ENCODE assay signal across 15 mouse cellular contexts in the genomic region with DNA sequence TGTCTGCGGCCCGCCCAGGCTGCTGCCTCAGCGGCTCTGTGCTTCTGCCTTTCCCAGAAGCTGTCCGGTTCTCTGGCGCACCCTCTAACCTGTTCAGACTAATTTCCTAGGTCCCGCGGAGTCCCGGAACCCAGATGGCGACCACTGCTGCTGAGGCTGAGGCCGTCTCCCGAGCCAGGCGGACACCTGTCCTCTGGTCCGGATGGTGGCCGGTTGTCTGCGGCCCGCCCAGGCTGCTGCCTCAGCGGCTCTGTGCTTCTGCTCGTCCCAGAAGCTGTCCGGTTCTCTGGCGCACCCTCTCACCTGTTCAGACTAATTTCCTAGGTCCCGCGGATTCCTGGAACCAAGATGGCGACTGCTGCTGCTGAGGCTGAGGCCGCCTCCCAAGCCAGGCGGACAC. TPM values are rescaled to one million over a fixed set of nuclear protein-coding genes. Genes with fewer than 3 reads are reported as not detected.
DNase-seq lines count a peak whose midpoint lies in the region; TF ChIP-seq lines count a peak whose summit lies in the region.
"Not testable (repeated sequence)": the region's sequence is repeated elsewhere in the genome, so short reads cannot be mapped to it uniquely, and the experiment has no call there.
"Had no signal": no experiment of that assay in that cellular context is flagged by ENCODE, and none has a peak within 500 bp of the region (broad histone marks: within the 10 kb centered on the region; RNA-seq: fewer than 3 reads in every experiment).

No protein-coding gene starts in this region.

- not testable (repeated sequence) for H3K4me3 ChIP-seq in cerebellum, adult 2 months (replicated peaks; ENCODE audit: insufficient read depth, low read depth, low read length); gastrocnemius, adult 2 months

- intact Hi-C loops in gastrocnemius, adult 2 months (cut with DNase I): not testable (repeated sequence)

- not testable (repeated sequence) for H3K27me3 ChIP-seq in cerebellum, adult 2 months (ENCODE audit: control insufficient read depth, insufficient read depth, low read length)

- WGBS in cerebellum, adult 2 months: 96% methylated on average over 23 of the region's 25 CpGs

- not testable (repeated sequence) for TF ChIP-seq POLR2A in cerebellum, adult 2 months (IDR thresholded peaks at IDR 0.05; ENCODE audit: borderline replicate concordance, insufficient read depth, low read length)

- H3K27ac ChIP-seq in cerebellum, adult 2 months (ENCODE audit: insufficient read depth, low read length); gastrocnemius, adult 2 months: not testable (repeated sequence)

- not testable (repeated sequence) for TF ChIP-seq CTCF in cerebellum, adult 2 months (IDR thresholded peaks at IDR 0.05; ENCODE audit: borderline replicate concordance, insufficient read depth, low read depth, low read length); gastrocnemius, adult 2 months (IDR thresholded peaks at IDR 0.05)

- H3K4me1 ChIP-seq in cerebellum, adult 2 months (ENCODE audit: control insufficient read depth, insufficient read depth, low read length): not testable (repeated sequence)

- peak; percentile 10 to 21 for DNase-seq in cerebellum, adult 2 months
- peak; percentile 17 for DNase-seq in gastrocnemius, adult 2 months
- DNase-seq in kidney, adult 11 months: peak; percentile 11
- peak; percentile 3 to 13 for DNase-seq in layer of hippocampus, postnatal 36 days
- DNase-seq in lung, postnatal 14 days: peak; percentile 0
- DNase-seq in right cerebral cortex, postnatal 25 days: peak; percentile 5
- DNase-seq in thymus, postnatal 14 days: peak; percentile 3

RNA-seq across cellular contexts. Expression of gene Gm10340, which starts 17.7 kb away (rescaled TPM):
- not detected in 2 replicates for polyA plus RNA-seq in cerebellum, adult 2 months (2012; rRNA removed)
- total RNA-seq in gastrocnemius, adult 2 months (2021): not detected
- under 1 TPM in 1 of 2 experiments, not detected in 1; 0.63 TPM for total RNA-seq in layer of hippocampus, postnatal 36 days (2021)
- polyA plus RNA-seq: embryonic facial prominence, embryonic 14.5 days; forebrain, embryonic 13.5 days; hindbrain, embryonic 11.5 days; intestine, embryonic 16.5 days; liver, embryonic 11.5 days; midbrain, embryonic 16.5 days; neural tube, embryonic 14.5 days; small intestine, adult 2 months had no signal
